Mouse (Mus musculus) embryonic fibroblast, embryonic 13.5 days (primary cell): ENCODE data around the gene Dio2.

Experiments used
- CTCF ChIP-seq: IDR thresholded peaks from 2 replicates; pipeline ENCODE4 v1.5.1; 2011; ENCODE audit warnings: mild to moderate bottlenecking, control low read depth, low read length, moderate library complexity, borderline replicate concordance; ENCODE audit not compliant: insufficient read depth
- POLR2A ChIP-seq: IDR thresholded peaks from 2 replicates; pipeline ENCODE4 v1.6.1; 2011; ENCODE audit warnings: low read depth, mild to moderate bottlenecking, control low read depth, low read length, moderate library complexity

GRCm38 (mm10) chr12:90694135-90694534 lies 44.1 kb downstream of the Dio2 start:
- TF ChIP-seq CTCF (no peak), POLR2A (no peak)
